ENCODE assay signal across 25 mouse cellular contexts in the genomic region with DNA sequence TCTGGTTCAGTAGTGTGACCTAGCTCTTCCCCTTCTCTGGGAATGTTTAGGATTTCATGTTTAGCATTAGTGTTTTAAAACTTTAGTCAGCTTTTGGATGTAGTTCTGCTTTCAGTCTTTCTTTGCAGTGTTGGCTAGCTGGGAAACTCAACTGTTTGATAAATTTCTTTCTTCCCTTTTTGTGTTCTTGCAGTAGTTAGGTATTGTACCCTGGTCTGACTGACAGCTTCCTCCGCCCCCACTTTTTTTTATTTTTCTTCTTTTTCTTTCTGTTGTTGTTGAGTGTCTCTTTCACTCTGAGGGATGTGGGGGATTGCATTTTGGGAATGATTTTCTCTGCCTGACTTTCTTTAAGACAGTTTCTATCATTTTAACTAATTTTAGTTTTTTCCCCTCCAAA. TPM values are rescaled to one million over a fixed set of nuclear protein-coding genes. Genes with fewer than 3 reads are reported as not detected.
DNase-seq lines count a peak whose midpoint lies in the region; ATAC-seq and TF ChIP-seq lines count a peak whose summit lies in the region.
"Had no signal": no experiment of that assay in that cellular context is flagged by ENCODE, and none has a peak within 500 bp of the region (broad histone marks: within the 10 kb centered on the region; RNA-seq: fewer than 3 reads in every experiment).

No protein-coding gene starts in this region.

- TF ChIP-seq POLR2A in CH12.LX (IDR thresholded peaks at IDR 0.05; ENCODE audit: low read depth, low read length): no peak

- H3K27me3 ChIP-seq in CH12.LX (replicated peaks): no peaks in the 10 kb centered on the region
- H3K27me3 ChIP-seq: forebrain, embryonic 13.5 days; hindbrain, embryonic 12.5 days; hindbrain, embryonic 15.5 days had no signal

- no peak for DNase-seq in CH12.LX (ENCODE audit: extremely low read depth)
- peak; percentile 72 for DNase-seq in MEL-GATA-1-ER (ENCODE audit: extremely low read depth, low read depth)
- no peak for DNase-seq in heart, adult 11 months
- no peak for DNase-seq in gastrocnemius, postnatal 10 days
- no peak for DNase-seq in natural killer cell, adult 2 months (ENCODE audit: low spot score in 2 of 2)
- DNase-seq: adrenal gland, adult 8-10 months; adrenal gland, postnatal 25 days; cerebellum, adult 11-12 months; cerebellum, adult 8-10 months; cerebellum, postnatal 10 days; cerebellum, postnatal 36 days; gastrocnemius, adult 2 months; gastrocnemius, postnatal 25 days had no signal

- peaks cover 3% of the 10 kb centered on the region for H3K9me3 ChIP-seq in CH12.LX (replicated peaks; ENCODE audit: low read length)
- H3K9me3 ChIP-seq: hindbrain, embryonic 12.5 days; hindbrain, embryonic 15.5 days had no signal

- peak; percentile 82 for ATAC-seq in megakaryocyte, adult 5-6 weeks (ENCODE audit: poor library complexity, severe bottlenecking)
- ATAC-seq: activated CD4-positive, CD25-positive, alpha-beta regulatory T cell, adult 4 months; forebrain, embryonic 13.5 days; forebrain, embryonic 16.5 days had no signal

- in situ Hi-C loops in CH12.LX (cut with MboI; ENCODE audit: low pct_ligation_motif_present, low pct_unique_long_range_greater_than_20kb, low sequenced_read_pairs): no loop called here

- no peak overlapping the region for H3K27ac ChIP-seq in CH12.LX (ENCODE audit: insufficient read depth, low read depth)
- H3K27ac ChIP-seq: forebrain, embryonic 10.5 days; forebrain, embryonic 13.5 days; gastrocnemius, adult 2 months; hindbrain, embryonic 12.5 days; hindbrain, embryonic 15.5 days had no signal

- no peak for TF ChIP-seq RAD21 in CH12.LX (IDR thresholded peaks at IDR 0.05; ENCODE audit: low read depth, low read length)

- TF ChIP-seq CTCF in CH12.LX (conservative IDR thresholded peaks at IDR 0.05 in 1 of 2, IDR thresholded peaks at IDR 0.05 in 1 of 2; ENCODE audit: low read depth in 2 of 2, low read length in 2 of 2): no peak

- TF ChIP-seq EP300 in CH12.LX (IDR thresholded peaks at IDR 0.05; ENCODE audit: low read length): no peak

- no peak overlapping the region for H3K4me2 ChIP-seq in CH12.LX (ENCODE audit: insufficient read depth, low read depth, poor library complexity, severe bottlenecking)
- H3K4me2 ChIP-seq: forebrain, embryonic 13.5 days; heart, embryonic 11.5 days; hindbrain, embryonic 12.5 days; hindbrain, embryonic 15.5 days had no signal

- H3K9ac ChIP-seq in CH12.LX (ENCODE audit: insufficient read depth, low read depth): no peak overlapping the region
- H3K9ac ChIP-seq: forebrain, embryonic 13.5 days; hindbrain, embryonic 12.5 days; hindbrain, embryonic 15.5 days had no signal

- peaks cover 3 to 40% of the 10 kb centered on the region in 2 experiments for H3K36me3 ChIP-seq in CH12.LX (replicated peaks in 1 of 2; ENCODE audit: control insufficient read depth in 1 of 2, insufficient read depth in 1 of 2, low read length in 1 of 2)
- H3K36me3 ChIP-seq: hindbrain, embryonic 15.5 days had no signal

- peaks cover 24% of the 10 kb centered on the region for H3K79me2 ChIP-seq in CH12.LX (replicated peaks; ENCODE audit: control insufficient read depth, extremely low read depth, insufficient read depth, poor library complexity, severe bottlenecking)

- dilution Hi-C loops in CH12.LX (cut with MboI; ENCODE audit: extremely low pct_ligation_motif_present, extremely low pct_unique_long_range_greater_than_20kb, low sequenced_read_pairs): no loop called here

- peaks cover 0 to 21% of the 10 kb centered on the region in 2 experiments; a peak in 1 of 4 replicates for H3K4me1 ChIP-seq in CH12.LX (ENCODE audit: control insufficient read depth in 1 of 2, insufficient read depth in 2 of 2)
- H3K4me1 ChIP-seq: forebrain, embryonic 10.5 days; hindbrain, embryonic 12.5 days; hindbrain, embryonic 15.5 days had no signal

- no peak overlapping the region for H3K4me3 ChIP-seq in CH12.LX (replicated peaks in 1 of 3; ENCODE audit: low read depth in 2 of 3, low read length in 2 of 3, poor library complexity in 1 of 3)
- H3K4me3 ChIP-seq: forebrain, embryonic 10.5 days; forebrain, embryonic 13.5 days; gastrocnemius, adult 2 months; hindbrain, embryonic 12.5 days; hindbrain, embryonic 15.5 days had no signal

TF ChIP-seq in CH12.LX, 34 proteins besides CTCF, POLR2A, EP300 and RAD21:
- no peak for TF ChIP-seq IRF4 (IDR thresholded peaks at IDR 0.05; ENCODE audit: low read depth, low read length)
- 0 out of 2 replicates have a peak, but pooled peaks have one; percentile 24 for TF ChIP-seq ZNF384 (IDR thresholded peaks at IDR 0.05; ENCODE audit: low read depth, low read length)

RNA-seq across cellular contexts. Expression of a gene that starts 25.2 kb away (rescaled TPM):
- total RNA-seq in CH12.LX (2012; rRNA removed) (33.2 and 37.7 TPM in 2 replicates), CH12.LX (2014; rRNA removed) (39.5 and 39.9 TPM in 2 replicates)
- 47.8 and 49.6 TPM in 2 replicates for polyA plus RNA-seq in CH12.LX (2012; ENCODE audit: insufficient read length, low read depth)
- 42.9 and 46.0 TPM in 2 replicates for total RNA-seq in megakaryocyte, adult 5-6 weeks (2015)
- 40.0 and 41.4 TPM in 2 replicates for total RNA-seq in megakaryocyte, adult 5-6 weeks (2017)
- 100 to 1,000 TPM; 139 to 151 TPM for total RNA-seq in gastrocnemius, postnatal 10 days (2021)

RNA-seq across cellular contexts. Expression of a gene that starts 46.5 kb away (rescaled TPM):
- total RNA-seq in CH12.LX (2012; rRNA removed) (0.04 TPM in 1 of 2 replicates, not detected in the other), CH12.LX (2014; rRNA removed) (not detected in 2 replicates)
- polyA plus RNA-seq in CH12.LX (2012; ENCODE audit: insufficient read length, low read depth): not detected in 2 replicates
- total RNA-seq in megakaryocyte, adult 5-6 weeks (2015): 0.07 TPM in 1 of 2 replicates, not detected in the other
- not detected in 2 replicates for total RNA-seq in megakaryocyte, adult 5-6 weeks (2017)
- under 1 TPM; 0.14 to 0.18 TPM for total RNA-seq in gastrocnemius, postnatal 10 days (2021)
- total RNA-seq: gastrocnemius, adult 2 months; heart, postnatal 25 days; hematopoietic stem cell, adult 5-6 weeks had no signal
- polyA plus RNA-seq: G1E; heart, postnatal 0 days had no signal
